Mouse (Mus musculus) forebrain, embryonic 14.5 days (tissue): ENCODE measurements around the gene Ptprn2. TPM values are rescaled to one million over a fixed set of nuclear protein-coding genes. Genes with fewer than 3 reads are reported as not detected.
"Not testable (repeated sequence)": the region's sequence is repeated elsewhere in the genome, so short reads cannot be mapped to it uniquely, and the experiment has no call there.

Experiments used
- ATAC-seq: fragments of 200-750 bp; cut with Nextera tagmentation; 2 replicates; pipeline ENCODE4 v1.8.0; 2017; ENCODE audit warnings: mild to moderate bottlenecking, moderate library complexity
- DNase-seq: peaks from one replicate; pipeline ENCODE4 v3.0.0-alpha.2; 2015; ENCODE audit warnings: low spot score
- H3K27ac ChIP-seq: fragments of 300-500 bp; sonication (generic); 2 replicates; pipeline ENCODE4 v1.5.1; 2014; ENCODE audit warnings: low read depth, mild to moderate bottlenecking, control low read depth, low read length, moderate library complexity
- H3K27me3 ChIP-seq: fragments of 300-500 bp; sonication (generic); replicated peaks from 2 replicates; pipeline ENCODE4 v1.6.1; 2014; ENCODE audit warnings: low read length, control low read depth, mixed read lengths; ENCODE audit not compliant: control insufficient read depth, insufficient read depth
- H3K36me3 ChIP-seq: fragments of 300-500 bp; sonication (generic); 2 replicates; pipeline ENCODE4 v1.6.1; 2014; ENCODE audit warnings: low read length, control low read depth; ENCODE audit not compliant: control insufficient read depth, insufficient read depth
- H3K4me1 ChIP-seq: fragments of 300-500 bp; sonication (generic); 2 replicates; pipeline ENCODE4 v1.6.1; 2014; ENCODE audit warnings: antibody characterized with exemption, low read length, control low read depth; ENCODE audit not compliant: control insufficient read depth, insufficient read depth
- H3K4me2 ChIP-seq: fragments of 300-500 bp; sonication (generic); 2 replicates; pipeline ENCODE4 v1.6.1; 2014; ENCODE audit warnings: mild to moderate bottlenecking, control low read depth, low read length
- H3K4me3 ChIP-seq: fragments of 300-500 bp; sonication (generic); 2 replicates; pipeline ENCODE4 v1.5.1; 2014; ENCODE audit warnings: low read depth, low read length, control low read depth
- H3K9ac ChIP-seq: fragments of 300-500 bp; sonication (generic); 2 replicates; pipeline ENCODE4 v1.6.1; 2014; ENCODE audit warnings: mild to moderate bottlenecking, low read length, control low read depth, moderate library complexity
- H3K9me3 ChIP-seq: fragments of 300-500 bp; sonication (generic); replicated peaks from 2 replicates; pipeline ENCODE4 v1.6.1; 2016; ENCODE audit warnings: low read length, control low read depth, mixed read lengths; ENCODE audit not compliant: control insufficient read depth
- WGBS: fragments of 180-500 bp; shearing (Covaris S2); extraction: QIAGEN DNeasy Blood & Tissue Kit; methylation state at CpG from one replicate; pipeline ENCODE4 v1.1.7; 2014; 5-methylcytosine and 5-hydroxymethylcytosine counted together
- polyA plus RNA-seq: library from polyadenylated mRNA; unstranded; fragments of >200 nt; fragmentation: Nextera tagmentation; extraction: Ambion mirVana; gene quantifications from 2 replicates; pipeline ENCODE4 v1.2.1, GENCODE M21; 2014

Gene Ptprn2
- polyA plus RNA-seq, 1 experiment from 2014 or later: 4.1 TPM

GRCm38 (mm10) chr12:116569568-116569967, 84.0 kb downstream of the Ptprn2 start:
- no peak for DNase-seq
- Histone ChIP-seq H3K4me3 (no peak overlapping the region), H3K4me1 (no peaks in the 10 kb centered on the region), H3K4me2 (no peak overlapping the region), H3K9ac (no peak overlapping the region), H3K9me3 (no peaks in the 10 kb centered on the region), H3K36me3 (no peaks in the 10 kb centered on the region), H3K27ac (no peak overlapping the region), H3K27me3 (no peaks in the 10 kb centered on the region)
- 57% methylated on average over 1 of the region's 1 CpGs for WGBS
- ATAC-seq: no peak

GRCm38 (mm10) chr12:116574102-116574501, 88.6 kb downstream of the Ptprn2 start:
- Histone ChIP-seq H3K36me3 (no peaks in the 10 kb centered on the region), H3K27me3 (no peaks in the 10 kb centered on the region), H3K9me3 (no peaks in the 10 kb centered on the region), H3K4me3 (no peak overlapping the region), H3K9ac (no peak overlapping the region), H3K27ac (no peak overlapping the region), H3K4me2 (no peak overlapping the region), H3K4me1 (no peaks in the 10 kb centered on the region)
- WGBS: 76% methylated on average over 5 of the region's 5 CpGs
- ATAC-seq (no peak), DNase-seq (no peak)

GRCm38 (mm10) chr12:116574720-116575119, 89.2 kb downstream of the Ptprn2 start:
- Histone ChIP-seq H3K36me3 (no peaks in the 10 kb centered on the region), H3K9ac (no peak overlapping the region), H3K27ac (no peak overlapping the region), H3K27me3 (no peaks in the 10 kb centered on the region), H3K4me3 (no peak overlapping the region), H3K9me3 (no peaks in the 10 kb centered on the region), H3K4me1 (no peaks in the 10 kb centered on the region), H3K4me2 (no peak overlapping the region)
- no peak for DNase-seq
- WGBS: 80% methylated on average over 5 of the region's 5 CpGs
- no peak for ATAC-seq

GRCm38 (mm10) chr12:116577917-116578316, 92.4 kb downstream of the Ptprn2 start:
- not testable (repeated sequence) for H3K4me1 ChIP-seq, H3K4me3 ChIP-seq, H3K27ac ChIP-seq, H3K36me3 ChIP-seq, H3K9ac ChIP-seq, H3K9me3 ChIP-seq, H3K4me2 ChIP-seq, H3K27me3 ChIP-seq, ATAC-seq
- peak; percentile 22 for DNase-seq
- WGBS: 65% methylated on average over 1 of the region's 1 CpGs

- Histone ChIP-seq H3K9ac (no peak overlapping the region), H3K4me1 (peaks cover 7% of the 10 kb centered on the region), H3K36me3 (no peaks in the 10 kb centered on the region), H3K9me3 (no peaks in the 10 kb centered on the region), H3K4me2 (no peak overlapping the region), H3K27ac (0 out of 2 replicates have a peak overlapping the region, but pooled peaks have one; percentile 36), H3K27me3 (no peaks in the 10 kb centered on the region), H3K4me3 (no peak overlapping the region)
- ATAC-seq (no peak), DNase-seq (no peak)
- WGBS: 60% methylated on average over 8 of the region's 8 CpGs
Observed at GRCm38 (mm10) chr12:116580827-116581544, 95.5 kb downstream of the Ptprn2 start.

GRCm38 (mm10) chr12:116581864-116582263, 96.3 kb downstream of the Ptprn2 start:
- Histone ChIP-seq H3K9me3 (no peaks in the 10 kb centered on the region), H3K36me3 (no peaks in the 10 kb centered on the region), H3K4me1 (peaks cover 7% of the 10 kb centered on the region), H3K27ac (no peak overlapping the region), H3K4me3 (no peak overlapping the region), H3K27me3 (no peaks in the 10 kb centered on the region), H3K9ac (no peak overlapping the region), H3K4me2 (no peak overlapping the region)
- peak; percentile 80 for ATAC-seq
- peak; percentile 73 for DNase-seq

GRCm38 (mm10) chr12:116582829-116583228, 97.3 kb downstream of the Ptprn2 start:
- Histone ChIP-seq H3K27ac (no peak overlapping the region), H3K4me2 (no peak overlapping the region), H3K36me3 (no peaks in the 10 kb centered on the region), H3K27me3 (no peaks in the 10 kb centered on the region), H3K9me3 (no peaks in the 10 kb centered on the region), H3K9ac (no peak overlapping the region), H3K4me3 (no peak overlapping the region), H3K4me1 (peaks cover 7% of the 10 kb centered on the region)
- ATAC-seq: no peak
- whole genome bisulfite sequencing: 82% methylated on average over 4 of the region's 4 CpGs
- DNase-seq: no peak

- H3K9me3 ChIP-seq: no peaks in the 10 kb centered on the region
- H3K4me1 ChIP-seq: peaks cover 7% of the 10 kb centered on the region
- H3K4me3 ChIP-seq: no peak overlapping the region
- ATAC-seq (no peak), DNase-seq (no peak)
- H3K27me3 ChIP-seq: no peaks in the 10 kb centered on the region
- no peak overlapping the region for H3K4me2 ChIP-seq
- H3K9ac ChIP-seq: no peak overlapping the region
- no peaks in the 10 kb centered on the region for H3K36me3 ChIP-seq
- no peak overlapping the region for H3K27ac ChIP-seq
- WGBS: 12% methylated on average over 5 of the region's 5 CpGs
Observed at GRCm38 (mm10) chr12:116585001-116585400, 99.5 kb downstream of the Ptprn2 start.

GRCm38 (mm10) chr12:116586167-116586566, 100.6 kb downstream of the Ptprn2 start:
- Histone ChIP-seq H3K36me3 (no peaks in the 10 kb centered on the region), H3K4me1 (peaks cover 5% of the 10 kb centered on the region), H3K27ac (no peak overlapping the region), H3K9ac (no peak overlapping the region), H3K4me3 (no peak overlapping the region), H3K9me3 (no peaks in the 10 kb centered on the region), H3K4me2 (no peak overlapping the region), H3K27me3 (no peaks in the 10 kb centered on the region)
- no peak for ATAC-seq
- WGBS: 94% methylated on average over 2 of the region's 2 CpGs
- DNase-seq: no peak
